Mouse (Mus musculus) heart, postnatal 0 days (tissue): Measurements from ENCODE around the gene Scube3.

ENCODE experiments used
- CTCF ChIP-seq: IDR thresholded peaks from 2 replicates; pipeline ENCODE4 v1.5.1; 2016; ENCODE audit warnings: antibody characterized with exemption, control low read depth, low read depth
- EP300 ChIP-seq: IDR thresholded peaks from 2 replicates; pipeline ENCODE4 v1.6.1; 2016; ENCODE audit warnings: antibody characterized with exemption, low read depth

DNA sequence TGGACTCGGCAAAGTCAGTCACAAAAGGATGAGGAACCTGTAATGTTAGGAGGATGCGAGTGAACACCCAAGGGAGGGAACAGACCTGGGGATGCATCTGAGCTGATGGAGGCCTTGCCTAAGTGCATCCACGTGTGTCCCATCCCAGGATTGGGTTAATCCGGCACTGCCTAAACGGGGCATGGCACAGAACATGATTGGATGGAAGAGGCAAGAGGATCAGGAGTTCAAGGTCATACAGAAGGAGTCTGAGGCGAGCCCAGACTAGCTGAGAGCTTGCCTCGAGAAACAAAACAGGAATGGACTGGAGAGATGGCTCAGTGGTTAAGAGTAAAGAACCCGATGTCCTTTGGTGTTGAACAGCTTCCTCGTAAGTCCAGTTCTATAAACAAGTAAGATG, 70.5 kb downstream of the Scube3 start:
- TF ChIP-seq CTCF (no peak), EP300 (no peak)
